Mouse (Mus musculus) hindlimb bud, embryonic 11.5 days (tissue): ENCODE measurements around the gene Ccdc162.

ENCODE experiments used
- DNase-seq: peaks from one replicate; pipeline ENCODE4 v3.0.0-alpha.2; 2012; ENCODE audit warnings: low read depth, low spot score; ENCODE audit errors: extremely low spot score

The Ccdc162 gene

GRCm38 (mm10) chr10:41489708-41490517, 226.5 kb downstream of the Ccdc162 start, which contains the start of the genes Smpd2 and Ppil6:
TSS of gene Smpd2 (minus strand) at chr10:41490369.
TSS of gene Ppil6 (plus strand) at chr10:41490439.
- DNase-seq: peak; percentile 83

- DNase-seq: no peak
Measured at GRCm38 (mm10) chr10:41489294-41489693, 227.1 kb downstream of the Ccdc162 start.

- DNase-seq: no peak
Measured at GRCm38 (mm10) chr10:41488877-41489276, 227.6 kb downstream of the Ccdc162 start.
